Mouse (Mus musculus): ENCODE data around the gene Elovl7. TPM values are rescaled to one million over a fixed set of nuclear protein-coding genes. Genes with fewer than 3 reads are reported as not detected.

The Elovl7 gene
- polyA plus RNA-seq, 1 experiment from 2014 or later: 19.9 TPM

- 0 out of 2 replicates have a peak, but pooled peaks cover 3% of the 10 kb centered on the region for H3K4me1 ChIP-seq (replicated peaks)
- no peak overlapping the region for H3K4me3 ChIP-seq (replicated peaks)
- H3K9me3 ChIP-seq: no peaks in the 10 kb centered on the region
- no peaks in the 10 kb centered on the region for H3K36me3 ChIP-seq
- H3K9ac ChIP-seq: no peak overlapping the region
- WGBS: 88% methylated on average over 2 of the region's 2 CpGs
- no peaks in the 10 kb centered on the region for H3K27me3 ChIP-seq (replicated peaks)
- H3K4me2 ChIP-seq (replicated peaks): no peak overlapping the region
- ATAC-seq: no peak
- no peak overlapping the region for H3K27ac ChIP-seq
These were observed 6.8 kb upstream of the Elovl7 start for GRCm38 (mm10) chr13:108207447-108207846.

GRCm38 (mm10) chr13:108208090-108208489 lies 6.1 kb upstream of the Elovl7 start:
- Histone ChIP-seq H3K36me3 (no peaks in the 10 kb centered on the region), H3K4me1 (replicated peaks) (0 out of 2 replicates have a peak, but pooled peaks cover 3% of the 10 kb centered on the region), H3K9ac (no peak overlapping the region), H3K4me2 (replicated peaks) (no peak overlapping the region), H3K4me3 (replicated peaks) (no peak overlapping the region), H3K27ac (no peak overlapping the region), H3K9me3 (no peaks in the 10 kb centered on the region), H3K27me3 (replicated peaks) (no peaks in the 10 kb centered on the region)
- WGBS: 69% methylated on average over 5 of the region's 5 CpGs
- no peak for ATAC-seq

- ATAC-seq: no peak
- Histone ChIP-seq H3K36me3 (no peaks in the 10 kb centered on the region), H3K4me1 (replicated peaks) (peaks cover 10% of the 10 kb centered on the region), H3K4me2 (replicated peaks) (no peak overlapping the region), H3K27me3 (replicated peaks) (no peaks in the 10 kb centered on the region), H3K9me3 (no peaks in the 10 kb centered on the region), H3K4me3 (replicated peaks) (no peak overlapping the region), H3K9ac (no peak overlapping the region), H3K27ac (no peak overlapping the region)
- WGBS: 91% methylated on average over 8 of the region's 8 CpGs
These were observed 3.2 kb upstream of the Elovl7 start for GRCm38 (mm10) chr13:108210960-108211359.

DNA sequence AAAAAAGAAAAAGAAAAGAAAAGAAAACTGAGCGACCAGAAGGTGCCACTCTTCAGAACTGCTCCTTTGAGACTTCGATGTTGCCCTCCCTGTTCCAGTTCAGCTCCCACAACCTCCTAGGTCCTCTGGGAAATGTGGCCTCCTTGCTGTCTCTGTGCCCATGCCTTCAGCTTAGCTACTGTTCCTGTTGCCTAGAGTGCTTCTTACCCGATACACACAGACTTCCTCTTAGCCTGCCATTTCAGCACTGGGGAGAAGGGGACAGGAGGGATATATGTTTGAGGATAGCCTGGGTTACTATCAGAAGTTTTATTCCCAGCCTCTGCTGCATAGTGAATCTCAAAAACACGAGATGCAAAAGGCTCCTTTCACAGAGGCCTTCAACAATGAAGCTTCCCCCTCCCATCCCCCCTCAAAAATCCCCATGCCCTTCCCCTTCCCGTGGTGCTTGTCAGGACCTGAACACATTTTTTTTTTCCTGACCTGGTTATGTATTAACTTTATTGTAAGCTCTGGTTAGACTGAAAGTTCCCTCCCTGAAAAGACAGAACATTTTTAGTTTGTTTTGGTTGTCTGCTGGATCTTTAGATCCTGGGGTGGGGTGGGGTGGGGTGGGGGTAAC lies 1.7 kb upstream of the Elovl7 start:
- Histone ChIP-seq H3K9ac (no peak overlapping the region), H3K27ac (0 out of 2 replicates have a peak overlapping the region, but pooled peaks have one; percentile 2), H3K4me2 (replicated peaks) (peak overlapping the region; percentile 9; the same call in 1 of the 2 replicates), H3K36me3 (no peaks in the 10 kb centered on the region), H3K4me1 (replicated peaks) (peaks cover 10% of the 10 kb centered on the region), H3K4me3 (replicated peaks) (no peak overlapping the region), H3K9me3 (no peaks in the 10 kb centered on the region), H3K27me3 (replicated peaks) (no peaks in the 10 kb centered on the region)
- WGBS: 45% methylated on average over 5 of the region's 5 CpGs
- ATAC-seq: no peak

DNA sequence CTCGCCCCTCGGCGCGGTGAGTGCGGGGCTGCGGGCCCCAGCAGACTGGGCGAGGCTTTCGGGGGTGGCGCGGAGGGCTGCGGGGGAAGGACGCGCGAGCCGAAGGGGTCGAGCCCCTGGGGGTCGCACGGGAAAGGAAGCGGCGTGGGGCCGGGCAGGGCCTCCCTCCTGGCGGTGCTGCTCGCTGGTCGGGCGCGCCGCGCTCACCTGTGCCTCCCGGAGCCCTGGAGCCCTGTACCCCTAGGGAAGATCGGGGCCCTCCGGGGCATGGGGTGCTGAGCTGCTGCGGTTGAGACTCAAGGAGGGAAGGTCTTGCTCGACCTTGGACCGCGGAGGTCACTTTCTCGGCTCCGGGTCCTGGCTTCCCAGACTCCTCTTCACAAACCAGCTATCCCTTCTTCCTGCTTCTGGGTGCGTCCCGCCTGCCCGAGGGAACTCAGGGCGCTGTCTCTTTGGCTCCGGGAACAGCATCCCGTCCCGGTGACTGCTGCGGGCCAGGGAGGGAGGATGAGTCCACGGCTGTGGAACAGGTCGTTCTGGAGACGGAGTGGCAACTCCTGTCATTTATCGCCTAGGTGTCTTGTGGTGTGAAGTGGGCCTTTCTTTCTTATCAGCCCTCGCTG lies 392 bp downstream of the Elovl7 start:
- Histone ChIP-seq H3K9me3 (no peaks in the 10 kb centered on the region), H3K4me1 (replicated peaks) (peaks cover 10% of the 10 kb centered on the region), H3K4me2 (replicated peaks) (peak overlapping the region; percentile 96), H3K9ac (peak overlapping the region; percentile 70), H3K27ac (peak overlapping the region; percentile 48; the same call in 1 of the 2 replicates), H3K27me3 (replicated peaks) (no peaks in the 10 kb centered on the region), H3K36me3 (no peaks in the 10 kb centered on the region), H3K4me3 (replicated peaks) (peak overlapping the region; percentile 76)
- under 1% methylated on average over 50 of the region's 50 CpGs for WGBS
- ATAC-seq: peak; percentile 82

GRCm38 (mm10) chr13:108215231-108215780 lies 1.1 kb downstream of the Elovl7 start:
- Histone ChIP-seq H3K27me3 (replicated peaks) (no peaks in the 10 kb centered on the region), H3K9ac (peak overlapping the region; percentile 70; the same call in 1 of the 2 replicates), H3K36me3 (no peaks in the 10 kb centered on the region), H3K4me3 (replicated peaks) (peak overlapping the region; percentile 76), H3K9me3 (no peaks in the 10 kb centered on the region), H3K27ac (no peak overlapping the region), H3K4me2 (replicated peaks) (peak overlapping the region; percentile 96), H3K4me1 (replicated peaks) (peaks cover 10% of the 10 kb centered on the region)
- ATAC-seq: no peak
- 4% methylated on average over 12 of the region's 12 CpGs for WGBS

DNA sequence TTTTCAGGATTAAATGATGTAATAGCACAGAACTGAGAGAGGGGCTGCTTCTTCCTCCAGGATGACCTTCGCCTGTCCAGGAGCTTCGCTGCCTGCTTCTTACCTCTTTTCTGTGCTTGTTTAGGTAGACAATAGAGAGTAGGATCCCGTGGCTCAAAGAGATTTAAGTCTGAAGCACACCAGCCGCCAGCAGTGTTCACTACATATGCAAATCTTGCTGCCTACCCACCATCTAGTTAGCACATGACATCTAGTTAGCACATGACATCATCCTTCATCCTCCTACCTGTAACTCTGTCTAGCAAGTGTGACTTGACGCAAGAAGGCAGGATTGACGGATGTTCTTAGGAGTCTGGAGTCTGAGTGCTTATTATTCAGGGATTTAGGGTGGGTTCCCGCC lies 5.6 kb downstream of the Elovl7 start:
- ATAC-seq: no peak
- no peak overlapping the region for H3K4me2 ChIP-seq (replicated peaks)
- peaks cover 7% of the 10 kb centered on the region for H3K4me1 ChIP-seq (replicated peaks)
- no peak overlapping the region for H3K27ac ChIP-seq
- no peaks in the 10 kb centered on the region for H3K9me3 ChIP-seq
- H3K27me3 ChIP-seq (replicated peaks): no peaks in the 10 kb centered on the region
- no peaks in the 10 kb centered on the region for H3K36me3 ChIP-seq
- no peak overlapping the region for H3K4me3 ChIP-seq (replicated peaks)
- no peak overlapping the region for H3K9ac ChIP-seq
- 78% methylated on average over 7 of the region's 7 CpGs for WGBS

DNA sequence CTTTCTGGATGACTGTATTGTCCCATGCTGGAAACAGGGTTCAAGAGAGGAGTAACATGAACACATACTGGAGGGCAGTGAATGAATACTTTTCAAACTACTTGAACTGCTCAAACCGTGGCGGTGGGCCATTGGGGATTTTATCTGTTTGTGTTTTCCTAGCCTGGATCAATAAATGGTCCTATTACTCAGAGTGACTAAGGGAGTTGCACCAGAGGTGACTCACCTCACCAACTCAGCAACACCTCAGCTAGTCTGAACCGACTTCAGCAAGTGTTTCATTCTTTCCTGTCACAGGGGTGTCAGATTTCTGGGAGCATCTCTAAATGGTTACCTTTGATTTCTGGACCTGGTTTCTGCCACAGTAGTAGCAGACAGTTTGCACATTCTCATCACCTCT lies 15.0 kb downstream of the Elovl7 start:
- H3K4me2 ChIP-seq (replicated peaks): no peak overlapping the region
- H3K27ac ChIP-seq: no peak overlapping the region
- no peaks in the 10 kb centered on the region for H3K9me3 ChIP-seq
- peak; percentile 52 for ATAC-seq
- no peaks in the 10 kb centered on the region for H3K4me1 ChIP-seq (replicated peaks)
- no peak overlapping the region for H3K9ac ChIP-seq
- H3K27me3 ChIP-seq (replicated peaks): no peaks in the 10 kb centered on the region
- no peaks in the 10 kb centered on the region for H3K36me3 ChIP-seq
- 49% methylated on average over 3 of the region's 3 CpGs for WGBS
- no peak overlapping the region for H3K4me3 ChIP-seq (replicated peaks)

- Histone ChIP-seq H3K27me3 (replicated peaks) (no peaks in the 10 kb centered on the region), H3K9me3 (no peaks in the 10 kb centered on the region), H3K9ac (no peak overlapping the region), H3K27ac (no peak overlapping the region), H3K4me1 (replicated peaks) (no peaks in the 10 kb centered on the region), H3K36me3 (no peaks in the 10 kb centered on the region), H3K4me3 (replicated peaks) (no peak overlapping the region), H3K4me2 (replicated peaks) (0 out of 2 replicates have a peak overlapping the region, but pooled peaks have one; percentile 9)
- WGBS: 56% methylated on average over 6 of the region's 6 CpGs
- peak; percentile 87 for ATAC-seq
These were observed 15.6 kb downstream of the Elovl7 start for GRCm38 (mm10) chr13:108229634-108230330.

DNA sequence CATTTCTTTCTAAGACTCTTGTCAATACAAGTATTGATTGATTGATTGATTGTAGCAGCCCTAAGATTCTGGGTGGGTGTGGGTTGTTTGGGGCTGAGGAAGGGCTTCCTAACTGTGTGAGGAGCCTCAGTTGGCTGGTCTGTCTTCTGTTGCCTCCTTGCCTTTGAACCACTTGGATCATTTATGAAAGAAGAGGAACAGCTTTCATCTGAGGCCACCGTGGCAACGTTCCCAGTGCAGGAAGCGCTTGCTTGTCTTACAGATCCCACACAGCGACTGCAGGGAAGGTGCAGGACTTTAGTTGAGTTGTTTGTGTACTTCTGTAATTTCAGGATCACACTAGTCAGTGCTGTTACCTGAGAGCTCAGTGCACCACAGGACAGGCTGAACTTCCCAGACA lies 25.8 kb downstream of the Elovl7 start:
- no peak overlapping the region for H3K4me2 ChIP-seq (replicated peaks)
- no peaks in the 10 kb centered on the region for H3K27me3 ChIP-seq (replicated peaks)
- H3K27ac ChIP-seq: no peak overlapping the region
- H3K36me3 ChIP-seq: no peaks in the 10 kb centered on the region
- 44% methylated on average over 4 of the region's 4 CpGs for WGBS
- H3K9me3 ChIP-seq: no peaks in the 10 kb centered on the region
- H3K4me3 ChIP-seq (replicated peaks): no peak overlapping the region
- H3K4me1 ChIP-seq (replicated peaks): no peaks in the 10 kb centered on the region
- no peak for ATAC-seq
- no peak overlapping the region for H3K9ac ChIP-seq

- Histone ChIP-seq H3K4me1 (replicated peaks) (no peaks in the 10 kb centered on the region), H3K4me2 (replicated peaks) (no peak overlapping the region), H3K9ac (no peak overlapping the region), H3K27me3 (replicated peaks) (no peaks in the 10 kb centered on the region), H3K27ac (no peak overlapping the region), H3K4me3 (replicated peaks) (no peak overlapping the region), H3K36me3 (no peaks in the 10 kb centered on the region), H3K9me3 (no peaks in the 10 kb centered on the region)
- no peak for ATAC-seq
- WGBS: 77% methylated on average over 5 of the region's 5 CpGs
These were observed 27.5 kb downstream of the Elovl7 start for GRCm38 (mm10) chr13:108241715-108242114.

DNA sequence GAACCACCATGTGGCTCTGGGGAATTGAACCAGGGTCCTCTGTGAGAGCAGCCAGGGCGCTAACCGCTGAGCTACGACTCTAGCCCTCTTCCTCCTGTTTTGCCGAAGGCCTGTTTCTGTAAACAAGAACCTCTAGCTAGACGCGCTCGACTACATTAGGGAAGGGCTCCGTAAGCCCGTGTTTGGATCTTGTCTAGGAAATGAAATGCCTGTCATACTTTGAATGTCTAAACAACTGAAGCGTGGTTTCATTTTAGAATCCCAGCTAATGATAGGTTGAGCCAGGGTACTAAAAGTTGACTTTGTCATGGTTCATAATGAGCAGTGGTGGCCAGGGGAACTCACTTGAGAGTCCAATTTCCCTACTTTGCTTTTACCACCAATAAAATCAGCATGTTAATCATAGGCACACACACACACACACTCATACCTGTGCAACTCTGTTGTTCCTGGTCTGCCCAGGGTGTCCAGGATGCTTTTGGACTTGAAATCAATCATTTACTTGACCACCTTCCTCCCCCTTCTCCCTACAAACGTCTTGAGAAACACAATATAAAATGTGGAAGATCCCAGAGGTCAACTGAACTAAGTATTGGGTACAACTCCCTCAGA lies 31.0 kb downstream of the Elovl7 start:
- Histone ChIP-seq H3K36me3 (no peaks in the 10 kb centered on the region), H3K4me2 (replicated peaks) (no peak overlapping the region), H3K27ac (no peak overlapping the region), H3K9me3 (no peaks in the 10 kb centered on the region), H3K9ac (no peak overlapping the region), H3K4me1 (replicated peaks) (no peaks in the 10 kb centered on the region), H3K27me3 (replicated peaks) (no peaks in the 10 kb centered on the region), H3K4me3 (replicated peaks) (no peak overlapping the region)
- no peak for ATAC-seq
- WGBS: 66% methylated on average over 11 of the region's 11 CpGs
